Mouse (Mus musculus) cerebellum, adult 9-11 months (tissue): ENCODE results near the gene Adamts2.

Source experiments
- DNase-seq: peaks from one replicate; pipeline ENCODE4 v3.0.0; 2022

Gene Adamts2

GRCm38 (mm10) chr11:50739453-50739852 lies 137.6 kb downstream of the Adamts2 start:
- DNase-seq, result no peak

- no peak for DNase-seq
These were observed 140.3 kb downstream of the Adamts2 start for GRCm38 (mm10) chr11:50742146-50742545.

- DNase-seq, result no peak
These were observed 143.1 kb downstream of the Adamts2 start for GRCm38 (mm10) chr11:50744971-50745370.

DNA sequence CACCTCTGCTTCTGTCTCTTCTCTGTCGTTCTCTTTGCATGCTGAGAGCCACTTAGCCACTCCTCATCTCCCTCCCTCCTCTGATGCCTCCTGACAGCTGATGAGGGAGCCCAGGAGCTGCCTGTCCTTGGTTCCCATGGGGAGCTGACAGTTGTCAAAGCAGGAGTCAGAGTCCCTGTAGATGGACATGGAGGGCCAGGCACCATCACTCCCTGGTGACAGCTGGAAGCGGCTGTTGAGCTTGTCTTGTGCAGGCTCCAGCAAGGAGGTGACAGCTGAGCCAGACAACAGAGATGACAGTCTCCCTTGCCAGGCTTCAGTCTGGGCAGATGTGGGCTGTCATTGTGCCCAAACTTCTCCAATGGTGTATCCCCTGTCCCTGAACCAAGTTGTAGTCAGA lies 144.6 kb downstream of the Adamts2 start:
- DNase-seq, result no peak

DNA sequence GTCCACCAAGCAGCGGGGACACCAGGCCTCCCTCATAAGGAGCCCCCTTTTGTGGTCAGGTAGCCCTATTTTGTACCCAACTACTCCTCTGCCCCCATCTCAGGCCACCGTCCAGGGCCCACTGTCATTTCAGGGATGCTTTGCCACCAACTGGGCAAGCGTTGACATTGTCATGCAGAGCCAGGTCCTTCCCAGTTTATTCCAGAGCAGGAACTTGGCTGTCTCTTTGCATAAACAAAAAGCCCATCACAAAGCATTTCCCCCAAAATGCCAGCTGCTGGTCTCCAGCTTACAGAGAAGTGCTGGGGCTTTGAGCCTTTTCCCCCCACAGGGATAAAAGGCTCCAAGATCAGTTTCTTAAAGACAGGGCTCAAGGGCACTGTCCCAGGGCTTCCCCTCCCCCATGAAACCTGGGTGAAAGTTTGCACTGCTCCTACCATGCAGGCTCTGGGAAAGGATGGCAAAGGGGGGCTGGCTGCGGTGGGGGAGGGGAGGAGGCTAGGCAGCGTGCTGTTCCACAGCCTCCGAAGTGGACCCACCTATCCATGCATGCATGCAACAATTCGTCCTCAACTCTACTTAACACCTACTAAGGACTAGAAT lies 149.2 kb downstream of the Adamts2 start:
- no peak for DNase-seq

- no peak for DNase-seq
These were observed 155.9 kb downstream of the Adamts2 start for GRCm38 (mm10) chr11:50757741-50758140.

- DNase-seq, result no peak
These were observed 164.6 kb downstream of the Adamts2 start for GRCm38 (mm10) chr11:50766461-50766860.

DNA sequence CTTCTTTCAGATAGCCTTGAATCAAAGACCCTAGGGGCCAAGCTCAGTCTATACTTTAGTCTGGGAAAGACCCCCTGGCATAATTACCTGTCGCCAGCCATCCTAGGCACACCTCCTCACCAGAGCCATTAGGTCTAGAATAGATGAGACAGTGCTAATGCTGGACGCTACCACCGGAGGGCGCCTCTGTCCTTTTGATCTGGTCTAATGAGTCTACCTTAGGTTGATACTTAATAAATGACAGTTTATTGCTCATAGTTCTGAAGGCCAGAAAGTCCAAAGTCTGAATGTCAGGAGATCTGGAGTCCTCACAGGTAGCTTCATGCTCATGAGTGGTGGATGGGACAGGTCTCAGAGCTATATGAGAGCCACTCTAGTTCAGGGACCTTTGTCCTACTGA lies 165.2 kb downstream of the Adamts2 start:
- DNase-seq, result peak; percentile 23

- peak; percentile 83 for DNase-seq
These were observed 167.3 kb downstream of the Adamts2 start for GRCm38 (mm10) chr11:50768995-50769749.

DNA sequence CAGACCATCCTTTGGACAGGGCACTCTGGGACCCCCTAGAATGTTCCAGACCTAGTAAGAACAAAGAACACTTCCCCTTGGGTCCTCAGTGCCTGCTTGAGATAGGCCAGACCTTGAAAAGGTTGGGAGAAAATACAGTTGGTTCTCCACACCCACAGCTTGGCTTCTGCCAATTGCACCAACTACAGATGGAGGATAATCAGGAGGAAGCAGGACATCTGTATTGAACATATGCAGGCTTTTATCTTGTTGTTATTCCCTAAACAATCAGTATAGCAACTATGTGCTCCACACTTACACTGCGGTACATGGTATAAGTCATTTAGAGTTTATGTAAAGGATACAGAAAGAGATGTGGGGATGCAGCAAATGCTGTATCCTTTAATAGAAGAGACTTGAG lies 169.1 kb downstream of the Adamts2 start:
- no peak for DNase-seq

- no peak for DNase-seq
These were observed 195.8 kb downstream of the Adamts2 start for GRCm38 (mm10) chr11:50797674-50798073.

DNA sequence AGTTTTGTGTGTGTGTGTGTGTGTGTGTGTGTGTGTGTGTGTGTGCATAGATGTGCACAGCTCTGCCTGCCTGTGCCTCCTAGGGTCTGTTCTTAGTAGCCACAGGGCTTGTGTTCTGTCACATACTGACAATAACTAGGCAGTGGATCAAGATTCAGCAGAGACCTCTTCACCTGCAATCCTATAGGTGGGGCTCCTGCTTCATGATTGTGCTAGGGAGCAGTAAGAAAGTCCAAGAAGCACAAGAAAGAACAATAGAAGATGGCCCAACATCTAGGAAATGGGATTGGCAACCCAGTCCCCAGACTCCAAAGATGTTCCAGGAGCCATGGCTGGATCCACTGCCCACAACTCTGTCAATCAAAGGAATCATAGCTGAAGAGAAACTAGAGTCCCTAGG lies 197.0 kb downstream of the Adamts2 start:
- no peak for DNase-seq

- DNase-seq, result no peak
These were observed 212.3 kb downstream of the Adamts2 start for GRCm38 (mm10) chr11:50814233-50814632.

DNA sequence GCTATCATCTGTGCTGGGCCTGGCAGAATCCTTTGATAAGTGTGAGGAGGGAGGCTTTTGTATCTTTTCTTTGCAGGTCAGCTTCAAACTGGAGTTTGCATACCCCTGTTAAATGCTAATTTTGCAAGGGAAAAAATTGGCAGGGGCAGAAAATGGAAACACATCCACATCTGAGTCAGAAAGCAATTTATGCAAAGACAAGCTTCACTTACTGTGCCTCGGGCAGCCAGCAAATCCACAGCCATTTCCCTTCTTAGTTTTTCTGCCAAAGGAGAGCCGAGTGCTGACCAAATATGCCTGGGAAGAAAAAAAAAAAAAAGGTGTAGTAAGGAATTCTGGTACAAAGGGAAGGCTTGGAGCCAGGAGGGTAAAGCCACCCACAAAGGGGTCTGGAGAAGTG lies 224.3 kb downstream of the Adamts2 start:
- no peak for DNase-seq

DNA sequence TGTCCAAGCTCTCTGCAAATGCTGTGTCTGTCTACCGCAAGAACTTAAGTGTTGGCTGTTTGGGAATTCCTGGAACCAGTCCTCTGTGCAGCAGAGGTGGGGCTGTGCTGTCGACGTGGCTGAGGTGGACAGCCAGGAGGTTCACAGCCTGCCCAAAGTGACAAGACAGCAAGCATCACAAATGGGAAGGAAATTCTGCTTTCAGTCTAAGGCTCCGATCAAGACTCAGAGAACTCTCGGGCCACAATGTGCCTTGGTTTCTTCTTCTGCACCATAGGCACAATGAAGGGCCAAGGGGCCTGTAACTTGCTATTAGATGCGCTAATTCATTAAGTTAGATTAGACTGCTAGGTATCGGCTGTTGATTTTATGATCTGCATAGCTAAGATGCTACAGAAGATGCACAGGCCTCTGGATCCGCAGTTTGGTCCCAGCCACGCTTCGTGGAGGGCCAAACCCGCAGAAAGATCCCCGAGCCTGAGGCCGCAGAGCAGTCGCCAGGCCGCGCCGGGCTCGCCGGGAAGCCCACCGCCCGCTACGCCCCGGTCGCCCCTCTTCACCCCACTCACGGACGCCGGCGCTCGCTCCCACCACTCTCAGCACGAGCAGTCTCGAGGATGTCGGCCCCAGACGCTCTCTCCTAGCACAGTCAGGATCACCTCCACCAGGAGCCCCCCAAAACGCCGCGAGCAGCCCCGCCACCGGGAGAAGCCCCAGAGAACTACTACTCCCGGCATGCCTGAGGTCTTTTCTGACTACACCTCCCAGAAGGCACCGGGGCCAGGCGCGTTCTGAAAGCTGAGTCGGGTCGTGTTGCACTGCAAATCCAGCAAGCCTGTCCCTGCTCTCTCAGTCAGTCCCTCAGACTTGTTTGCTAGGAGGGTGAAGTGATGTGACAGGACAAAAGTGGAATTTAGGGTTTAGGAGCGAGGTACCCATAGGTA lies 225.4 kb downstream of the Adamts2 start, which contains the start of gene Zfp354c:
Gene Zfp354c, minus strand, starts transcription at position 715 of the 944 bp plus-strand sequence.
- peak; percentile 88 for DNase-seq

DNA sequence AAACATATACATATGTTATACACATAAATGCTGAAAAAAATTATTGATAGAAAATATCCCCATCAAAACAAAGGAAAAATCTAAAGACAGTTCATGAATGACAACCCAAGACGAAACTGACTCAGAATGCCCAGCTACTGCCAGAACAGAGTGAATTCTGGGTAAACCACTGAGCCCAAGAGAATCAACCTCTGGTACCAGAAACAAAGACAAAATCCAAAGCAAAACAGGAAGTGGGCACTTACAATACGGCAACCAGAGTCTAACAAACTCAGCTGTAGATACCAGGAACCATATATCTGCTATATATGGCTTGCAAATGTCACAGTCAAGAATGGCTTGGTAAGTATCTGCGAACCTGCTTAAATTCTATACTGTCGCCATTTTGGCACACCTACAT lies 233.8 kb downstream of the Adamts2 start:
- DNase-seq, result no peak

DNA sequence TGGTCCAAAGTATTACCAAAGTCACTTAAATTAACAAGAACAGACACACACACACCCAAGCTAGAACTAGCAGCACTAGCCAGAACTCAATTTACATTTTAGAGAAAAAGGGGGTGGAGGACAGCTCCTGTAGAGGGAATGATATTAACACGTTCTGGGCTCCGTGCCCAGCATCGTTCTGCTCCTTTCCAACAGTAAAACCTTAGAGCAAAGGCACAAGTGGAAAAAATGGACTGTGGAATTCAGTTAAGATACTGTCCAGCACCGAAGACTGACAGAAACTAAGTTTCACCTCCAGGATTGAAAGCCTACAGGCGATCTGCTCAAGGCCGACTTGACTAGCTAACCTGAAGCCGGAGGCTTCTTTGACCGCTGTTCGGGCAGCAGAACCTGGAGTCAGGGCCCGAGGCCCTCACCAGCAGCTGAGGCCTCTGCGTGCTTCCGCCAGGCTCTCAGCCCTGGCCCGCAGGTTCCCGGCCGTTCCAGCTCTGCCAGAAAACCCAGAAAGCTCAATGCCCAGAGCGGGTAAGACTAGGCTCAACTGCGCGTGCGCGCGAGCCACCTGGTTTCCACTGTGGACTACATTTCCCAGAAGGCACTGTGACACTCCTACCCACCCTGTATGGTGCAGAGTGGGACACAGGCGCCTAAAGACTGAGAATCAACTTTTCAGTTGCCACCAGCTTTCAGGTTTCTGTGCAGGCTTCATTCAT lies 239.3 kb downstream of the Adamts2 start, which contains the start of gene Zfp879:
Gene Zfp879, minus strand, starts transcription at position 530 of the 713 bp plus-strand sequence.
- DNase-seq, result peak; percentile 97

GRCm38 (mm10) chr11:50845951-50846350 lies 244.1 kb downstream of the Adamts2 start:
- DNase-seq, result no peak

DNA sequence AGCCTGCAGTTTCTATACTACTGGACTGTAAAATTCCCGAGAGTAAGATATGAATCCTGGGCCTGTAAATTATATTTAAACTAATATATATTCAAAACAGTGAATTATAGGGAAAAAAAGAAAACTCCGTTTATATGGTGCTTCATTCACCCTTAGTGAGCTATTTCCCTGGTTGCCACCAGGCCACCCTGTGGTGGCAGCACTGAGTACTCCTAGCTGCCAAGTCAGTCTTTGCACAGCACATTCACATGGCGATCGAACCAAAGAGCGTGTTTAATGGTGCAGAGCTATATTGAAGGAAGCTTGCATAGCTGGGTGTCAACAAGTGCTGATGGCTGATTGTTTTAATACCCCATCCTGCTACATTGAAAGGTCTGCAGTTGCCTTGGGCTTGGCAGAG lies 245.2 kb downstream of the Adamts2 start:
- DNase-seq, result no peak

DNA sequence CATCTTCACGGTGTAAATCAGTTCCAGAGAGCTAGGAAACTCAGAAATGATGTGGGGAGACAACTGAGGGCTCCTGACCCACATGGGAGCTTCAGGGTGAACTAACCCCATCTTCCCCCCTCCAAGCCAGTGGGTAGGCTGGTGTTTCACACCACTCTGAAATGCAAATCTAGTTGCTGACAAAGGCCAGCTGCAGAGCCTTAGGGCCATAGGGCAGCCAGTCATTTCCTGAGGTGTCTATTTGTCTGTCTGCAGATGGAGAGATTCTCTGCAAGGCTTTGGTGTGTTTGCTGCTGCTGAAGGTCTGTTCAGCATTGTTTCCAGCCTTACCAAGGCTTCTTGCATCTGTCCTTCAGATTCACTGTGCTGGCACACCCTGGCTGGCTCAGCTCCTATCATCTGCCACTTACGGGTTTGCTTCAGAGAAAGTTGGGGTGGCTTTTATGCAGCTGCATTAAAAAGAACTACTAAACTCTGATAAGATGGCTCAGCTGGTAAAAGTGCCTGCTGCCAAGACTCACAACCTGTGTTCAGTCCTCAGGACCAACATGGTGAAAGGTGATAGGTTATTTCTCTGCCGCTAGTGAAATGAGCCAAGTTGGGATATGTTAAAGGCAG lies 246.7 kb downstream of the Adamts2 start:
- no peak for DNase-seq

GRCm38 (mm10) chr11:50849310-50849709 lies 247.4 kb downstream of the Adamts2 start:
- DNase-seq, result no peak

DNA sequence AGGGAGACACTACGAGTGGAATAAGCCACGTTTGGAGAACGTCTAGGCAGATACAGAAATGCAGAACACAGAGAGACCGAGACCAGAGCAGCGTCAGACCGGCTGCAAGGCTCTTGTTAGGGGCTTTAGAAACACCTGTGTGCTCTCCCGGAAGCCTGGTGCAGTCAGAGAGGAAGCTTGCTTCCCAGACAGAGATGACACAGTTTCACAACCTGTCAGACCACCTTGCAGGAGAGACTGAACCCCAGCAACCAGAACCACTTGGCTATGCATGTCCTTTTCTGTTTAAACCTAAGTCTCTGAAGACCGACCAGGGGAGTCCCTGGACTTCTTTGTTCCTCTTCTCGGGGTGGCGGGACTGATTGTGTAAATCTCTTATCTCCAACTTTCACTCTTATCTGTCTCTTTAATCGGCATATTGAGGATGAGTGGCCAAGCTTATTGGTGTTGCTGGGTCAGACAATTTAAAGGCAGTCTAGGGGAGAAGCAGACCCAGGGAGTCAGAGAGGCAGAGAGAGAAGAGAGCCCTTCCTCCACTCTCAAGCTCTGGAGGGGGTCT lies 248.4 kb downstream of the Adamts2 start, which contains the start of gene Grm6:
Gene Grm6, plus strand, starts transcription at position 509 of the 559 bp plus-strand sequence.
- DNase-seq, result no peak
